Mouse (Mus musculus) fibroblast of lung, adult 2 months (primary cell): Measurements from ENCODE around the gene Echdc3.

Source experiments
- DNase-seq: peaks from one replicate; pipeline ENCODE4 v3.0.0-alpha.2; 2011; ENCODE audit warnings: low read depth

The Echdc3 gene

GRCm38 (mm10) chr2:6220141-6220805, 7.4 kb upstream of the Echdc3 start:
- DNase-seq = peak; percentile 47

- no peak for DNase-seq
These were observed 508 bp downstream of the Echdc3 start for GRCm38 (mm10) chr2:6212327-6212723.

GRCm38 (mm10) chr2:6210840-6211239, 2.0 kb downstream of the Echdc3 start:
- DNase-seq = no peak

- no peak for DNase-seq
These were observed 3.1 kb downstream of the Echdc3 start for GRCm38 (mm10) chr2:6209746-6210145.

GRCm38 (mm10) chr2:6209116-6209515, 3.7 kb downstream of the Echdc3 start:
- DNase-seq = no peak

GRCm38 (mm10) chr2:6207736-6208135, 5.1 kb downstream of the Echdc3 start:
- DNase-seq = no peak

GRCm38 (mm10) chr2:6196363-6196973, 16.4 kb downstream of the Echdc3 start:
- DNase-seq = no peak

- no peak for DNase-seq
These were observed 17.2 kb downstream of the Echdc3 start for GRCm38 (mm10) chr2:6195468-6196239.

GRCm38 (mm10) chr2:6194497-6194896, 18.3 kb downstream of the Echdc3 start:
- DNase-seq = no peak

- DNase-seq = peak; percentile 12
These were observed 19.3 kb downstream of the Echdc3 start for GRCm38 (mm10) chr2:6193591-6193973.

GRCm38 (mm10) chr2:6192820-6193590, 19.8 kb downstream of the Echdc3 start:
- peak; percentile 51 for DNase-seq

- DNase-seq = no peak
These were observed 22.8 kb downstream of the Echdc3 start for GRCm38 (mm10) chr2:6190036-6190435.

- DNase-seq = no peak
These were observed 23.2 kb downstream of the Echdc3 start for GRCm38 (mm10) chr2:6189675-6189998.

- DNase-seq = no peak
These were observed 23.8 kb downstream of the Echdc3 start for GRCm38 (mm10) chr2:6188891-6189674.

GRCm38 (mm10) chr2:6187418-6187817, 25.4 kb downstream of the Echdc3 start:
- DNase-seq = no peak

GRCm38 (mm10) chr2:6186913-6187312, 25.9 kb downstream of the Echdc3 start:
- no peak for DNase-seq

GRCm38 (mm10) chr2:6179749-6180117, 33.1 kb downstream of the Echdc3 start:
- no peak for DNase-seq

- DNase-seq = no peak
These were observed 33.7 kb downstream of the Echdc3 start for GRCm38 (mm10) chr2:6178901-6179748.

GRCm38 (mm10) chr2:6173013-6173412, 39.8 kb downstream of the Echdc3 start:
- DNase-seq = no peak

GRCm38 (mm10) chr2:6168560-6168959, 44.3 kb downstream of the Echdc3 start:
- no peak for DNase-seq
